In genomic region chr11:118666172-118666571, GRCm38 (mm10) we compare ENCODE assay signal across 15 mouse cellular contexts.
DNase-seq lines count a peak whose midpoint lies in the region; ATAC-seq lines count a peak whose summit lies in the region.
"Had no signal": no experiment of that assay in that cellular context is flagged by ENCODE, and none has a peak within 500 bp of the region (broad histone marks: within the 10 kb centered on the region; RNA-seq: fewer than 3 reads in every experiment).

No protein-coding gene starts in this region.

- H3K4me3 ChIP-seq in kidney, embryonic 14.5 days (ENCODE audit: low read length): no peak overlapping the region
- H3K4me3 ChIP-seq in hindbrain, embryonic 15.5 days: no peak overlapping the region
- H3K4me3 ChIP-seq in midbrain, embryonic 13.5 days (replicated peaks): no peak overlapping the region
- H3K4me3 ChIP-seq: layer of hippocampus, adult 2 months; lung, embryonic 15.5 days; stomach, embryonic 15.5 days had no signal

- no peaks in the 10 kb centered on the region for H3K27me3 ChIP-seq in kidney, embryonic 14.5 days (ENCODE audit: control insufficient read depth, insufficient read depth, low read length)
- no peaks in the 10 kb centered on the region for H3K27me3 ChIP-seq in hindbrain, embryonic 15.5 days
- H3K27me3 ChIP-seq in midbrain, embryonic 13.5 days: no peaks in the 10 kb centered on the region
- H3K27me3 ChIP-seq: lung, embryonic 15.5 days; stomach, embryonic 15.5 days had no signal

- H3K4me2 ChIP-seq in kidney, embryonic 14.5 days (replicated peaks; ENCODE audit: low read depth, low read length): no peak overlapping the region
- no peak overlapping the region for H3K4me2 ChIP-seq in hindbrain, embryonic 15.5 days
- no peak overlapping the region for H3K4me2 ChIP-seq in midbrain, embryonic 13.5 days (replicated peaks)
- H3K4me2 ChIP-seq: lung, embryonic 15.5 days; stomach, embryonic 15.5 days had no signal

- no peaks in the 10 kb centered on the region for H3K4me1 ChIP-seq in kidney, embryonic 14.5 days (ENCODE audit: control insufficient read depth, insufficient read depth, low read length)
- peaks cover 65% of the 10 kb centered on the region for H3K4me1 ChIP-seq in hindbrain, embryonic 15.5 days (replicated peaks)
- peaks cover 67% of the 10 kb centered on the region for H3K4me1 ChIP-seq in midbrain, embryonic 13.5 days (replicated peaks)
- H3K4me1 ChIP-seq: lung, embryonic 15.5 days; stomach, embryonic 15.5 days had no signal

- H3K9ac ChIP-seq in kidney, embryonic 14.5 days (ENCODE audit: low read depth, low read length): no peak overlapping the region
- H3K9ac ChIP-seq in hindbrain, embryonic 15.5 days: no peak overlapping the region
- H3K9ac ChIP-seq in midbrain, embryonic 13.5 days (replicated peaks): no peak overlapping the region
- H3K9ac ChIP-seq: lung, embryonic 15.5 days; stomach, embryonic 15.5 days had no signal

- peak; percentile 18 for DNase-seq in adrenal gland, adult 2 months
- DNase-seq in adrenal gland, postnatal 14 days: no peak
- peak; percentile 11 to 42 for DNase-seq in kidney, adult 8-10 months
- DNase-seq in left cerebral cortex, adult 18-20 months (ENCODE audit: low spot score in 2 of 2): no peak
- DNase-seq in cerebellum, postnatal 14 days: no peak
- DNase-seq: cerebellum, postnatal 10 days; gastrocnemius, postnatal 14 days; right cerebral cortex, adult 18-20 months had no signal

- no peak for ATAC-seq in kidney, embryonic 14.5 days (ENCODE audit: low FRiP score, low TSS enrichment)
- ATAC-seq in hindbrain, embryonic 15.5 days (ENCODE audit: low FRiP score, low read depth): no peak
- no peak for ATAC-seq in midbrain, embryonic 13.5 days
- ATAC-seq: inflammation-experienced regulatory T-cells, adult 6 months had no signal

- WGBS in kidney, embryonic 14.5 days: 83% methylated on average over 3 of the region's 3 CpGs
- 52% methylated on average over 3 of the region's 3 CpGs for WGBS in hindbrain, embryonic 15.5 days
- WGBS in midbrain, embryonic 13.5 days: 75% methylated on average over 3 of the region's 3 CpGs

- H3K27ac ChIP-seq in kidney, embryonic 14.5 days (ENCODE audit: low read depth, low read length): no peak overlapping the region
- H3K27ac ChIP-seq in hindbrain, embryonic 15.5 days (replicated peaks): peak overlapping the region; percentile 39
- H3K27ac ChIP-seq in midbrain, embryonic 13.5 days: peak overlapping the region; percentile 72
- H3K27ac ChIP-seq: layer of hippocampus, adult 2 months; lung, embryonic 15.5 days; stomach, embryonic 15.5 days had no signal

- H3K9me3 ChIP-seq in kidney, embryonic 14.5 days (ENCODE audit: control insufficient read depth, low read length): no peaks in the 10 kb centered on the region
- H3K9me3 ChIP-seq in hindbrain, embryonic 15.5 days: no peaks in the 10 kb centered on the region
- no peaks in the 10 kb centered on the region for H3K9me3 ChIP-seq in midbrain, embryonic 13.5 days
- H3K9me3 ChIP-seq: lung, embryonic 15.5 days; stomach, embryonic 15.5 days had no signal

- no peaks in the 10 kb centered on the region for H3K36me3 ChIP-seq in kidney, embryonic 14.5 days (ENCODE audit: control insufficient read depth, insufficient read depth, low read length)
- no peaks in the 10 kb centered on the region for H3K36me3 ChIP-seq in hindbrain, embryonic 15.5 days
- H3K36me3 ChIP-seq in midbrain, embryonic 13.5 days: no peaks in the 10 kb centered on the region
- H3K36me3 ChIP-seq: lung, embryonic 15.5 days; stomach, embryonic 15.5 days had no signal

Comparison
In these comparisons a context has a peak if more than half of its experiments do, and no peak if none do; other contexts are left out.
1. DNase-seq: peak in adrenal gland, adult 2 months (single experiment) and kidney, adult 8-10 months (2 of 2); none in adrenal gland, postnatal 14 days (single experiment), left cerebral cortex, adult 18-20 months (0 of 2) and cerebellum, postnatal 14 days (0 of 2).